Mouse (Mus musculus) left cerebral cortex, postnatal 10 days (tissue): ENCODE results near the gene Lif. TPM values are rescaled to one million over a fixed set of nuclear protein-coding genes. Genes with fewer than 3 reads are reported as not detected.

Experiments used
- DNase-seq, 2 experiments: peaks; one replicate each; pipeline ENCODE4 v3.0.0; 2021 to 2022; ENCODE audit warnings: low spot score in 2 of 2, mixed read lengths in 1 of 2; ENCODE audit errors: extremely low spot score in 1 of 2
- intact Hi-C: fragments of 180-260 bp; cut with DNase I; formaldehyde crosslinking; loops from one replicate; pipeline ENCODE4 v1.15.1; 2025
- total RNA-seq, 2 experiments: library from RNA; stranded (reverse); gene quantifications; 2 replicates each; pipeline ENCODE4 v1.2.3; 2021

Lif gene
- total RNA-seq = under 1 TPM in 1 of 2 experiments, not detected in 1; 0.09 TPM

- intact Hi-C loops = loop anchor here (5.0 kb wide), 1 partner anchor 35 kb away; no protein-coding TSS in a partner anchor
- DNase-seq = no peak
These were observed at the start of gene Lif for GRCm38 (mm10) chr11:4256846-4257607. TSS of gene Lif (plus strand) at chr11:4257557.

GRCm38 (mm10) chr11:4207655-4208054 lies 49.7 kb upstream of the Lif start:
- intact Hi-C loops = no loop called here
- DNase-seq = no peak

GRCm38 (mm10) chr11:4209556-4209955 lies 47.8 kb upstream of the Lif start:
- no peak for DNase-seq

GRCm38 (mm10) chr11:4210786-4211185 lies 46.6 kb upstream of the Lif start:
- intact Hi-C loops = no loop called here

More at GRCm38 (mm10) chr11:4209556-4209955, 47.8 kb upstream of the Lif start:
- intact Hi-C loops = no loop called here

GRCm38 (mm10) chr11:4213107-4213506 lies 44.2 kb upstream of the Lif start:
- intact Hi-C loops = no loop called here
- no peak for DNase-seq

More at GRCm38 (mm10) chr11:4210786-4211185, 46.6 kb upstream of the Lif start:
- no peak for DNase-seq

- intact Hi-C loops = no loop called here
- no peak for DNase-seq
These were observed 42.8 kb upstream of the Lif start for GRCm38 (mm10) chr11:4214572-4214971.

- DNase-seq = no peak
- intact Hi-C loops = loop anchor here (5.0 kb wide), 1 partner anchor 78 kb away; the partner anchor contains the start of gene Rnf215
These were observed 42.3 kb upstream of the Lif start for GRCm38 (mm10) chr11:4215061-4215460.

- intact Hi-C loops = loop anchor here (5.0 kb wide), 1 partner anchor 79 kb away; the partner anchor contains the start of gene Rnf215
- peak in 1 of 2 experiments; percentile 83 for DNase-seq
These were observed 40.9 kb upstream of the Lif start for GRCm38 (mm10) chr11:4216248-4217000.

GRCm38 (mm10) chr11:4217914-4218629 lies 39.3 kb upstream of the Lif start, which contains the start of gene Castor1:
TSS of gene Castor1 (plus strand) at chr11:4218225.
- peak; percentile 36 to 93 for DNase-seq
- intact Hi-C loops = loop anchor here (2.0 to 5.0 kb wide), 2 partner anchors 57 to 81 kb away; partner anchors contain the start of genes Ccdc157, Rnf215 and Sf3a1

- no peak for DNase-seq
- intact Hi-C loops = loop anchor here (2.0 to 5.0 kb wide), 2 partner anchors 58 to 81 kb away; partner anchors contain the start of genes Ccdc157, Rnf215 and Sf3a1
These were observed 38.7 kb upstream of the Lif start for GRCm38 (mm10) chr11:4218637-4219036.

- intact Hi-C loops = loop anchor here (2.0 to 5.0 kb wide), 2 partner anchors 59 to 82 kb away; partner anchors contain the start of genes Ccdc157, Rnf215 and Sf3a1
- peak; percentile 72 to 77 for DNase-seq
These were observed 38.0 kb upstream of the Lif start for GRCm38 (mm10) chr11:4219317-4219751.

GRCm38 (mm10) chr11:4219908-4220307 lies 37.4 kb upstream of the Lif start:
- intact Hi-C loops = loop anchor here (2.0 to 5.0 kb wide), 3 partner anchors 37 to 83 kb away; partner anchors contain the start of genes Ccdc157, Lif, Rnf215 and Sf3a1
- DNase-seq = no peak

- intact Hi-C loops = loop anchor here (5.0 kb wide), 1 partner anchor 37 kb away; the partner anchor contains the start of gene Lif
- peak in 1 of 2 experiments; percentile 77 for DNase-seq
These were observed 36.6 kb upstream of the Lif start for GRCm38 (mm10) chr11:4220443-4221400.

- DNase-seq = no peak
- intact Hi-C loops = loop anchor here (5.0 kb wide), 1 partner anchor 35 kb away; the partner anchor contains the start of gene Lif
These were observed 35.1 kb upstream of the Lif start for GRCm38 (mm10) chr11:4222046-4222950.

- no peak for DNase-seq
- intact Hi-C loops = loop anchor here (5.0 kb wide), 1 partner anchor 34 kb away; the partner anchor contains the start of gene Lif
These were observed 33.8 kb upstream of the Lif start for GRCm38 (mm10) chr11:4223393-4224188.
